Mouse (Mus musculus) bone marrow macrophage, adult 2 months (primary cell): Measurements from ENCODE around the gene Ncan. TPM values are rescaled to one million over a fixed set of nuclear protein-coding genes. Genes with fewer than 3 reads are reported as not detected.

ENCODE experiments used
- H3K27ac ChIP-seq: 2 replicates; pipeline ENCODE4 v1.5.1; 2012; ENCODE audit warnings: low read depth, low read length; ENCODE audit not compliant: insufficient read depth
- H3K4me1 ChIP-seq: 2 replicates; pipeline ENCODE4 v1.6.1; 2012; ENCODE audit warnings: low read length; ENCODE audit not compliant: control insufficient read depth, insufficient read depth
- H3K4me3 ChIP-seq: 2 replicates; pipeline ENCODE4 v1.5.1; 2012; ENCODE audit warnings: mild to moderate bottlenecking, low read length, moderate library complexity; ENCODE audit not compliant: insufficient read depth
- CTCF ChIP-seq: IDR thresholded peaks from 2 replicates; pipeline ENCODE4 v1.5.1; 2012; ENCODE audit warnings: low read depth, mild to moderate bottlenecking, low read length, moderate library complexity
- POLR2A ChIP-seq: IDR thresholded peaks from 2 replicates; pipeline ENCODE4 v1.6.1; 2012; ENCODE audit warnings: mild to moderate bottlenecking, low read depth, low read length, borderline replicate concordance
- polyA plus RNA-seq: library from polyadenylated mRNA; stranded (reverse); fragments of >200 nt; gene quantifications from 2 replicates; pipeline ENCODE4 v1.2.4, GENCODE M21; 2012; ENCODE audit not compliant: missing spikeins, insufficient read depth, insufficient read length

Gene Ncan
- polyA plus RNA-seq, 1 experiment, result not detected

GRCm38 (mm10) chr8:70112401-70113016 is 8.2 kb downstream of the Ncan start:
- Histone ChIP-seq H3K27ac (no peak overlapping the region), H3K4me3 (no peak overlapping the region), H3K4me1 (no peaks in the 10 kb centered on the region)
- TF ChIP-seq POLR2A, result no peak
- no peak for TF ChIP-seq CTCF

GRCm38 (mm10) chr8:70111192-70111795 is 9.4 kb downstream of the Ncan start:
- Histone ChIP-seq H3K4me1 (no peaks in the 10 kb centered on the region), H3K27ac (no peak overlapping the region), H3K4me3 (no peak overlapping the region)
- no peak for TF ChIP-seq CTCF
- TF ChIP-seq POLR2A, result no peak

- TF ChIP-seq POLR2A (no peak), CTCF (no peak)
- no peak overlapping the region for H3K27ac ChIP-seq
- no peak overlapping the region for H3K4me3 ChIP-seq
- no peaks in the 10 kb centered on the region for H3K4me1 ChIP-seq
Observed at GRCm38 (mm10) chr8:70110451-70110850, 10.2 kb downstream of the Ncan start.

- Histone ChIP-seq H3K4me3 (no peak overlapping the region), H3K4me1 (peaks cover 5% of the 10 kb centered on the region; the same call in 1 of the 2 replicates), H3K27ac (no peak overlapping the region)
- TF ChIP-seq CTCF (no peak), POLR2A (no peak)
Observed at GRCm38 (mm10) chr8:70104922-70105321, 15.8 kb downstream of the Ncan start.

- Histone ChIP-seq H3K27ac (no peak overlapping the region), H3K4me1 (peaks cover 5% of the 10 kb centered on the region; the same call in 1 of the 2 replicates), H3K4me3 (no peak overlapping the region)
- TF ChIP-seq CTCF, result no peak
- TF ChIP-seq POLR2A, result no peak
Observed at GRCm38 (mm10) chr8:70104506-70104905, 16.2 kb downstream of the Ncan start.

- TF ChIP-seq POLR2A, result no peak
- TF ChIP-seq CTCF, result no peak
- no peak overlapping the region for H3K27ac ChIP-seq
- H3K4me3 ChIP-seq, result no peak overlapping the region
- H3K4me1 ChIP-seq, result peaks cover 5% of the 10 kb centered on the region; the same call in 1 of the 2 replicates
Observed at GRCm38 (mm10) chr8:70100241-70100640, 20.4 kb downstream of the Ncan start.

GRCm38 (mm10) chr8:70099276-70099675 is 21.4 kb downstream of the Ncan start:
- Histone ChIP-seq H3K27ac (no peak overlapping the region), H3K4me3 (no peak overlapping the region), H3K4me1 (no peaks in the 10 kb centered on the region)
- TF ChIP-seq POLR2A (no peak), CTCF (no peak)

GRCm38 (mm10) chr8:70092786-70093185 is 27.9 kb downstream of the Ncan start:
- no peak for TF ChIP-seq POLR2A
- TF ChIP-seq CTCF, result no peak
- Histone ChIP-seq H3K4me3 (no peak overlapping the region), H3K27ac (no peak overlapping the region), H3K4me1 (no peaks in the 10 kb centered on the region)

- no peak for TF ChIP-seq CTCF
- no peaks in the 10 kb centered on the region; the same call in 1 of the 2 replicates for H3K4me1 ChIP-seq
- no peak overlapping the region for H3K27ac ChIP-seq
- H3K4me3 ChIP-seq, result no peak overlapping the region
Observed at GRCm38 (mm10) chr8:70089296-70089960, 31.2 kb downstream of the Ncan start.
